Mouse (Mus musculus) forebrain, postnatal 0 days (tissue): Measurements from ENCODE around the gene Hscb. TPM values are rescaled to one million over a fixed set of nuclear protein-coding genes. Genes with fewer than 3 reads are reported as not detected.

Source experiments
- ATAC-seq: fragments of 200-750 bp; cut with Nextera tagmentation; 2 replicates; pipeline ENCODE4 v1.8.0; 2017; ENCODE audit warnings: mild to moderate bottlenecking, moderate library complexity
- DNase-seq: peaks from one replicate; pipeline ENCODE4 v3.0.0-alpha.2; 2015
- H3K27ac ChIP-seq: fragments of 300-500 bp; sonication (generic); 2 replicates; pipeline ENCODE4 v1.5.1; 2014; ENCODE audit warnings: low read depth, mild to moderate bottlenecking, antibody characterized with exemption, low read length, moderate library complexity, mixed read lengths
- H3K27me3 ChIP-seq: fragments of 300-500 bp; sonication (generic); 2 replicates; pipeline ENCODE4 v1.6.1; 2014; ENCODE audit warnings: mild to moderate bottlenecking, low read length, mixed read lengths; ENCODE audit not compliant: insufficient read depth
- H3K36me3 ChIP-seq: fragments of 300-500 bp; sonication (generic); 2 replicates; pipeline ENCODE4 v1.6.1; 2014; ENCODE audit warnings: mild to moderate bottlenecking, moderate library complexity; ENCODE audit not compliant: insufficient read depth
- H3K4me1 ChIP-seq: fragments of 300-500 bp; sonication (generic); 2 replicates; pipeline ENCODE4 v1.6.1; 2014; ENCODE audit warnings: antibody characterized with exemption; ENCODE audit not compliant: insufficient read depth
- H3K4me2 ChIP-seq: fragments of 300-500 bp; sonication (generic); 2 replicates; pipeline ENCODE4 v1.6.1; 2014; ENCODE audit warnings: low read depth, mild to moderate bottlenecking, moderate library complexity
- H3K4me3 ChIP-seq: fragments of 300-500 bp; sonication (generic); 2 replicates; pipeline ENCODE4 v1.5.1; 2014; ENCODE audit warnings: low read depth, low read length, mixed read lengths
- H3K9ac ChIP-seq: fragments of 300-500 bp; sonication (generic); 2 replicates; pipeline ENCODE4 v1.6.1; 2014; ENCODE audit warnings: mild to moderate bottlenecking
- H3K9me3 ChIP-seq: fragments of 300-500 bp; sonication (generic); 2 replicates; pipeline ENCODE4 v1.6.1; 2016; ENCODE audit warnings: low read length
- CTCF ChIP-seq: sonication (generic); IDR thresholded peaks from 2 replicates; pipeline ENCODE4 v1.5.1; 2016; ENCODE audit warnings: antibody characterized with exemption, control low read depth, low read depth
- WGBS: fragments of 180-500 bp; shearing (Covaris S2); extraction: QIAGEN DNeasy Blood & Tissue Kit; methylation state at CpG from one replicate; pipeline ENCODE4 v1.1.7; 2014; 5-methylcytosine and 5-hydroxymethylcytosine counted together
- polyA plus RNA-seq: library from polyadenylated mRNA; unstranded; fragments of >200 nt; fragmentation: Nextera tagmentation; extraction: Ambion mirVana; gene quantifications from 2 replicates; pipeline ENCODE4 v1.2.1, GENCODE M21; 2015
- total RNA-seq: library from RNA; depleted of rRNA; stranded (reverse); fragments of >200 nt; gene quantifications from 2 replicates; pipeline ENCODE4 v1.2.3, GENCODE M21; 2014

The Hscb gene
- total and polyA plus RNA-seq, 2 experiments from 2014 or later, result 10.8 to 11.9 TPM

DNA sequence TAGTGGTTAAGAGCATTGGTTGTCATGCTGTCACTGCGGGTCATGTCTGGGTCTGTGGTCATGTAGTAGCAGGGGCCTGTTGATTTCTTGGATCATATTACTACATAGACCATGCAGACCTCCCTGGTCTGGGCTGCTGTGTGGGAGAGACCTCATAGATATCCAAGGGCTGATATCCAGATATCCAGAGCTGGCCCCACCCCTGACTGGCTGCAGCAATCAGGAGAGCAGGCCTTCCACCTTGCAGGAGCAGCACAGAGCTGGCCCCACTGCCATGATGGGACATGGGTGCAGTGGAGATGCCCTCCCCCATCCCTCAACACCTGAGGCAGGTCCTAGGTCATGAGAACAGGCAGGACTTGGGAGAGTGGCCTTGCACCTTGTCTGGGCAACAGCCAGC, 35.7 kb upstream of the Hscb start:
- no peaks in the 10 kb centered on the region for H3K9me3 ChIP-seq
- H3K4me1 ChIP-seq, result peaks cover 6% of the 10 kb centered on the region; the same call in 1 of the 2 replicates
- DNase-seq (no peak), ATAC-seq (no peak)
- no peak overlapping the region for H3K27ac ChIP-seq
- H3K4me3 ChIP-seq, result no peak overlapping the region
- H3K9ac ChIP-seq, result no peak overlapping the region
- no peak overlapping the region for H3K4me2 ChIP-seq
- no peaks in the 10 kb centered on the region for H3K36me3 ChIP-seq
- WGBS, result 97% methylated on average over 1 of the region's 1 CpGs
- TF ChIP-seq CTCF, result no peak
- H3K27me3 ChIP-seq, result no peaks in the 10 kb centered on the region

DNA sequence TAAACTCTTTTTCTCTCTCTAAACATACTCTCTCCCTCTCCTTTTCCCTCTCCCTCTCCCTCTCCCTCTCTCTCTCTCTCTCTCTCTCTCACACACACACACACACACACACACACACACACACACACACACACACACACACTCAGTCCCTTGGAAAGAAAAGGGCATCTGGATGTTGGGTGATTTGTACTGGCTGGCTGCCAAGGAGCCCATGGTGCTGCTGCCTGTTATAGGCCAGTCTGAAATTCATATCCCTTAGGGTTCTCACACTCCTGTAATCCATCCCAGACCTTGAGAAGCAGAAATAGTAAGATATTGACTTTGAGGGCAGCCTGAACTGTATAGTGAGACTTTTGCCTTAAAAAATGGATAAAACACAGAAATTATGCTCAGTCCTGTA, 35.1 kb upstream of the Hscb start:
- ATAC-seq, result no peak
- H3K27me3 ChIP-seq, result no peaks in the 10 kb centered on the region
- no peak overlapping the region for H3K9ac ChIP-seq
- no peak for TF ChIP-seq CTCF
- H3K4me1 ChIP-seq, result peaks cover 4% of the 10 kb centered on the region; the same call in 1 of the 2 replicates
- H3K27ac ChIP-seq, result no peak overlapping the region
- peak; percentile 42 for DNase-seq
- no peak overlapping the region for H3K4me3 ChIP-seq
- H3K36me3 ChIP-seq, result no peaks in the 10 kb centered on the region
- H3K4me2 ChIP-seq, result no peak overlapping the region
- H3K9me3 ChIP-seq, result no peaks in the 10 kb centered on the region

DNA sequence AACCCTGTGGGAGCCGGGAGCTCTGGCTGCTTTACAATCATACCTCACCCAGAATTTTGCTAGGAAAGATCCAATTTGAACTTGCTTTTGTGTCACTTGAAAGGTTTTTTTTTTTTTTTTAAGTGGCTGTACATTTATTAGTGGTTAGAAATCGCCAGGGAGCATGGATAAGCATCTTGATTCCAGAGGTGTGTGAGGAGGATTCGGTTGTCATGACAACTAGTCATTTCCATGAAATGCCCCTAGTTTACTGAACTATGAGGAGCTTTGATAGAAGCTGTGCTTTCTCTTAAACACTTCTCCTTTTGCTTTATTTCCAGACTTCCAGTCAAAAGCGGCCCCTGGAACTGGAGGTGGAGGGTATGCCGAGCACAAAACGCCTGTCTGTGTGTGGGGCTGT, 33.6 kb upstream of the Hscb start:
- ATAC-seq (0 out of 2 replicates have a peak, but pooled peaks have one; percentile 55), DNase-seq (peak; percentile 39)
- no peak overlapping the region for H3K9ac ChIP-seq
- peaks cover 6% of the 10 kb centered on the region; the same call in 1 of the 2 replicates for H3K4me1 ChIP-seq
- no peaks in the 10 kb centered on the region for H3K36me3 ChIP-seq
- 0 out of 2 replicates have a peak overlapping the region, but pooled peaks have one; percentile 35 for H3K27ac ChIP-seq
- TF ChIP-seq CTCF, result no peak
- no peak overlapping the region for H3K4me3 ChIP-seq
- H3K27me3 ChIP-seq, result no peaks in the 10 kb centered on the region
- H3K9me3 ChIP-seq, result no peaks in the 10 kb centered on the region
- H3K4me2 ChIP-seq, result no peak overlapping the region
- 30% methylated on average over 6 of the region's 6 CpGs for whole genome bisulfite sequencing

DNA sequence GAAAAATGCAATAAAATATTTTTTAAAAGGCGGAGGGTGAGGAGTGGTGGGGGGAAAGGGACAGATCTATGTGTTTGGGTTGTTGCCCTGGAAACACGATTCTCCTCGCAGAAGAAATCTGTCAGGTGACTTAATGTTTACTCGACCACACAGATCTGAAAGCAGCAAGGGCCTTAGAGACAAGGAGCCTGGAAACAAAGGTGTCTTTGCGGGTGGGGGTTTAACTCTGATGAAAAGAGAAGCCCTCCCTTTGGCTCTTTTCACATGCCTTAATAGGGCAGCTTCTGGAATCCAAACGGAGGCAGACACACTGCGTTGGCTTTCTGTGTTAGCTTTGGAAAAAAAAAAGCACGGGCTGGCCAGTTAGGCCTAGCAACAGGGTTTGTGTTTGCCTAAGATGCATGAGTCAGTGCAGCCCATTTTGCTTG, 29.7 kb upstream of the Hscb start:
- H3K27ac ChIP-seq, result no peak overlapping the region
- peak; percentile 43; the same call in 1 of the 2 replicates for ATAC-seq
- no peak overlapping the region for H3K4me3 ChIP-seq
- H3K36me3 ChIP-seq, result no peaks in the 10 kb centered on the region
- TF ChIP-seq CTCF, result no peak
- DNase-seq, result peak; percentile 40
- H3K27me3 ChIP-seq, result no peaks in the 10 kb centered on the region
- H3K4me1 ChIP-seq, result peaks cover 6% of the 10 kb centered on the region; the same call in 1 of the 2 replicates
- no peaks in the 10 kb centered on the region for H3K9me3 ChIP-seq
- WGBS, result 12% methylated on average over 8 of the region's 8 CpGs
- H3K9ac ChIP-seq, result no peak overlapping the region
- H3K4me2 ChIP-seq, result no peak overlapping the region

DNA sequence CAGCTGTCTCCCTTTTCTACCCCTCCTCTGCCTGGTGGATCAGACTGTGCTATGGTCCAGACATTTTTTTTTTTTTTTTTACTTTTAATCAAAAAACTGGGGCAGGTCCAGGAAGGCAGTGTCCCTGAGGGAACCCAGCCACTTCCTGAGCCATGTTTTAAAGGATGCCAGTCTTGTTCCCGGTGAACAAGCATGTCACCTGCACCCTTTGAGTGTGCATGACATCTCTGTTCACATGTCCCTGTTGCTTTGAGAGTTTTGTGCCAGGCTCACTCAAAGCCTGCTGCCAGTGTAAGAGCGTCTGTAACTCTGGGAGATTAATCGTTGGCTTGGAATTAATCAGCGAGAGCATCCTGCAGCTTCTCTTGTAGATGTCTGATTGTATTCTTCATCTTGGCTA, 28.9 kb upstream of the Hscb start:
- TF ChIP-seq CTCF, result no peak
- Histone ChIP-seq H3K4me1 (peaks cover 6% of the 10 kb centered on the region; the same call in 1 of the 2 replicates), H3K4me3 (no peak overlapping the region), H3K4me2 (no peak overlapping the region), H3K36me3 (no peaks in the 10 kb centered on the region), H3K9ac (no peak overlapping the region), H3K9me3 (no peaks in the 10 kb centered on the region), H3K27ac (peak overlapping the region; percentile 40; the same call in 1 of the 2 replicates), H3K27me3 (no peaks in the 10 kb centered on the region)
- WGBS, result 19% methylated on average over 4 of the region's 4 CpGs
- ATAC-seq (peak; percentile 60; the same call in 1 of the 2 replicates), DNase-seq (peak; percentile 25)

DNA sequence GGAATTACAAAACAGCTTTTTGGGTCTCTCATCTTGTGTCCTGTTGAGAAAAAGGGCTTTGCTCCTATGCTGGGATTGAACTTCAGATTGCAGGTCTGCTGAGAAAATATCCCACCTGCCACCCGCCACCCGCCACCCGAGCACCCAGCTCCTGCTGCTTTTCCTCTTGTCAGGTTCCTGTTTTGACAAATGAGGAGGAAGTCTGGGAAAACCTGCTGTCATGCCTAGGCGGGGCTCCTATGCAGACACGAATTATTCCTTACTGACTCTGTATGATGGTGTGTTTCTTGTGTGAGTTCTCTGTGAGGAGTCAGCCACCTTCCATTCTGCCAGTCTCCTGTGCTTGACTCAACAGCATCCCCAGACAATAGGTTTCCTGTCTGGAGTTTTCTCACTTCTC, 20.9 kb upstream of the Hscb start:
- no peak for ATAC-seq
- no peaks in the 10 kb centered on the region for H3K36me3 ChIP-seq
- no peaks in the 10 kb centered on the region for H3K27me3 ChIP-seq
- no peak overlapping the region for H3K4me2 ChIP-seq
- 0 out of 2 replicates have a peak overlapping the region, but pooled peaks have one; percentile 68 for H3K27ac ChIP-seq
- H3K9ac ChIP-seq, result no peak overlapping the region
- H3K4me3 ChIP-seq, result no peak overlapping the region
- H3K4me1 ChIP-seq, result no peaks in the 10 kb centered on the region
- DNase-seq, result no peak
- 82% methylated on average over 5 of the region's 5 CpGs for WGBS
- no peak for TF ChIP-seq CTCF
- H3K9me3 ChIP-seq, result no peaks in the 10 kb centered on the region

DNA sequence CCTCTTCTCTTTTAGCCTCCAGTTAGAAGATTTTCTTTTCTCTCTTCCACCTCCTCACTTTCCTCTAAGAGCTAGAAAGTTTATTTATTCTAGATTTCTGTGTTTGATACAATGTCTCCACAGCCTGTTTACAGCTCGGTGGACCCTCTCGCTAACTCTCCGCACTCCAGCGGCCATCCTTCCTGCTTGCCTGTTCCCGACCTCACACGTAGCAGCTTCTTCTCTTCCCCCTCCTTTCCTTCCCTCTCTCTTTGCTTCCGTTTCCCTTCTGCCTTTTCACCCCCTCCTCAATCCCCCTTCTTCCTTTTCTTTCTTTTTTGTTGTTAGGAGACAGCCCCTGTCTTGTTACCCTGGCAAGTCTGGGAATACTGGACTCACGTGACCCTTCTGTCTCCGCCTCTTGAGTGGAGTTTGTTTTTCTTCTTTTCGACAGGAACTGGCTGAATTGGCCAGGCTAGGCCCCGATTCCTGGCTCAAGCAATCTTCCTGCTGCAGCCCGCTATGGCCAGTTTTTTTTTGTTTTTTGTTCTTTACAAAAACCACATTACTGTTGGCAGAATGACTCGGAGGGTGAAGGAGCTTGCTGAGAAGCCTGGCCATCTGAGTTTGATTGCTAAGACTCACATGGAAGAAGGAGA, 19.6 kb upstream of the Hscb start:
- no peaks in the 10 kb centered on the region for H3K9me3 ChIP-seq
- H3K9ac ChIP-seq, result no peak overlapping the region
- H3K27ac ChIP-seq, result peak overlapping the region; percentile 68
- H3K27me3 ChIP-seq, result no peaks in the 10 kb centered on the region
- H3K36me3 ChIP-seq, result no peaks in the 10 kb centered on the region
- WGBS, result 34% methylated on average over 13 of the region's 13 CpGs
- TF ChIP-seq CTCF, result no peak
- peak; percentile 91 for ATAC-seq
- H3K4me3 ChIP-seq, result peak overlapping the region; percentile 18; the same call in 1 of the 2 replicates
- no peaks in the 10 kb centered on the region for H3K4me1 ChIP-seq
- H3K4me2 ChIP-seq, result peak overlapping the region; percentile 26; the same call in 1 of the 2 replicates
- DNase-seq, result peak; percentile 54
